Mouse (Mus musculus) embryonic fibroblast, embryonic 13.5 days (primary cell): Measurements from ENCODE around the gene Dgcr8.

ENCODE experiments used
- CTCF ChIP-seq: IDR thresholded peaks from 2 replicates; pipeline ENCODE4 v1.5.1; 2011; ENCODE audit warnings: mild to moderate bottlenecking, control low read depth, low read length, moderate library complexity, borderline replicate concordance; ENCODE audit not compliant: insufficient read depth
- POLR2A ChIP-seq: IDR thresholded peaks from 2 replicates; pipeline ENCODE4 v1.6.1; 2011; ENCODE audit warnings: low read depth, mild to moderate bottlenecking, control low read depth, low read length, moderate library complexity

- TF ChIP-seq CTCF, result no peak
- TF ChIP-seq POLR2A, result no peak
Observed at GRCm38 (mm10) chr16:18241581-18241980, 47.5 kb downstream of the Dgcr8 start.
